8 mouse cellular contexts compared by ENCODE assay signal in genomic region chr1:85795196-85795595, GRCm38 (mm10). TPM values are rescaled to one million over a fixed set of nuclear protein-coding genes. Genes with fewer than 3 reads are reported as not detected.
DNase-seq lines count a peak whose midpoint lies in the region; ATAC-seq and TF ChIP-seq lines count a peak whose summit lies in the region.
"Had no signal": no experiment of that assay in that cellular context is flagged by ENCODE, and none has a peak within 500 bp of the region (broad histone marks: within the 10 kb centered on the region; RNA-seq: fewer than 3 reads in every experiment).

No protein-coding gene starts in this region.

- ATAC-seq in embryonic facial prominence, embryonic 12.5 days (ENCODE audit: insufficient number of reproducible peaks, insufficient read depth, low FRiP score, low TSS enrichment), result no peak
- no peak for ATAC-seq in hindbrain, postnatal 0 days
- no peak for ATAC-seq in neural tube, embryonic 15.5 days (ENCODE audit: low FRiP score)

- 71% methylated on average over 3 of the region's 3 CpGs for WGBS in embryonic facial prominence, embryonic 12.5 days
- 38% methylated on average over 3 of the region's 3 CpGs for WGBS in hindbrain, postnatal 0 days
- WGBS in neural tube, embryonic 15.5 days, result 69% methylated on average over 3 of the region's 3 CpGs

- H3K4me2 ChIP-seq in embryonic facial prominence, embryonic 12.5 days (replicated peaks), result peak overlapping the region; percentile 5; the same call in 1 of the 2 replicates
- peak overlapping the region; percentile 45 for H3K4me2 ChIP-seq in hindbrain, postnatal 0 days (ENCODE audit: low read depth, low read length)
- H3K4me2 ChIP-seq in neural tube, embryonic 15.5 days, result peak overlapping the region; percentile 39

- H3K27me3 ChIP-seq in embryonic facial prominence, embryonic 12.5 days, result no peaks in the 10 kb centered on the region
- no peaks in the 10 kb centered on the region for H3K27me3 ChIP-seq in hindbrain, postnatal 0 days (ENCODE audit: insufficient read depth, low read length)
- no peaks in the 10 kb centered on the region for H3K27me3 ChIP-seq in neural tube, embryonic 15.5 days (replicated peaks)

- H3K4me1 ChIP-seq in embryonic facial prominence, embryonic 12.5 days, result peaks cover 3% of the 10 kb centered on the region; the same call in 1 of the 2 replicates
- peaks cover 3% of the 10 kb centered on the region; the same call in 1 of the 2 replicates for H3K4me1 ChIP-seq in hindbrain, postnatal 0 days (ENCODE audit: insufficient read depth, low read length)
- peaks cover 24% of the 10 kb centered on the region for H3K4me1 ChIP-seq in neural tube, embryonic 15.5 days

- no peak for DNase-seq in layer of hippocampus, adult 2 months (ENCODE audit: low spot score in 2 of 2)
- DNase-seq in layer of hippocampus, adult 18-20 months (ENCODE audit: low spot score in 2 of 2), result no peak
- DNase-seq in hindbrain, postnatal 0 days (ENCODE audit: low spot score), result no peak
- DNase-seq in cerebellum, postnatal 36 days, result no peak
- no peak for DNase-seq in right cerebral cortex, adult 2 months (ENCODE audit: low spot score in 2 of 2)
- DNase-seq: layer of hippocampus, postnatal 36 days had no signal

- no peak for TF ChIP-seq CTCF in layer of hippocampus, adult 2 months (conservative IDR thresholded peaks at IDR 0.05)
- no peak for TF ChIP-seq CTCF in hindbrain, postnatal 0 days (IDR thresholded peaks at IDR 0.05; ENCODE audit: low read depth)

- H3K4me3 ChIP-seq in layer of hippocampus, adult 2 months, result peak overlapping the region; percentile 94
- 0 out of 2 replicates have a peak overlapping the region, but pooled peaks have one; percentile 2 for H3K4me3 ChIP-seq in embryonic facial prominence, embryonic 12.5 days
- no peak overlapping the region for H3K4me3 ChIP-seq in hindbrain, postnatal 0 days (ENCODE audit: low read length)
- peak overlapping the region; percentile 12; the same call in 1 of the 2 replicates for H3K4me3 ChIP-seq in neural tube, embryonic 15.5 days (replicated peaks)

- no peaks in the 10 kb centered on the region for H3K36me3 ChIP-seq in embryonic facial prominence, embryonic 12.5 days
- no peaks in the 10 kb centered on the region for H3K36me3 ChIP-seq in hindbrain, postnatal 0 days (ENCODE audit: insufficient read depth, low read length)
- no peaks in the 10 kb centered on the region for H3K36me3 ChIP-seq in neural tube, embryonic 15.5 days

- H3K27ac ChIP-seq in layer of hippocampus, adult 2 months, result no peak overlapping the region
- no peak overlapping the region for H3K27ac ChIP-seq in embryonic facial prominence, embryonic 12.5 days
- no peak overlapping the region for H3K27ac ChIP-seq in hindbrain, postnatal 0 days
- no peak overlapping the region for H3K27ac ChIP-seq in neural tube, embryonic 15.5 days (replicated peaks)

- H3K9ac ChIP-seq in embryonic facial prominence, embryonic 12.5 days, result no peak overlapping the region
- no peak overlapping the region for H3K9ac ChIP-seq in hindbrain, postnatal 0 days (replicated peaks; ENCODE audit: low read length)
- no peak overlapping the region for H3K9ac ChIP-seq in neural tube, embryonic 15.5 days (replicated peaks)

- H3K9me3 ChIP-seq in embryonic facial prominence, embryonic 12.5 days, result no peaks in the 10 kb centered on the region
- no peaks in the 10 kb centered on the region for H3K9me3 ChIP-seq in hindbrain, postnatal 0 days (ENCODE audit: low read length)
- no peaks in the 10 kb centered on the region for H3K9me3 ChIP-seq in neural tube, embryonic 15.5 days (replicated peaks)

RNA-seq across cellular contexts. Expression of gene Cab39, which starts 2.0 kb away (rescaled TPM):
- total RNA-seq in layer of hippocampus, adult 2 months (2021), result 100 to 1,000 TPM; 152 to 157 TPM
- total RNA-seq in layer of hippocampus, adult 18-20 months (2021), result 100 to 1,000 TPM; 146 to 163 TPM
- 44.9 and 48.7 TPM in 2 replicates for polyA plus RNA-seq in embryonic facial prominence, embryonic 12.5 days (2016; fragmentation: Nextera tagmentation; extraction: Ambion mirVana)
- 141 and 153 TPM in 2 replicates for total RNA-seq in hindbrain, postnatal 0 days (2014; rRNA removed)
- polyA plus RNA-seq in hindbrain, postnatal 0 days (2015; fragmentation: Nextera tagmentation; extraction: Ambion mirVana), result 39.9 and 41.6 TPM in 2 replicates
- 42.8 and 45.3 TPM in 2 replicates for polyA plus RNA-seq in neural tube, embryonic 15.5 days (2015; fragmentation: Nextera tagmentation; extraction: Ambion mirVana)

RNA-seq across cellular contexts. Expression of gene A630001G21Rik, which starts 16.8 kb away (rescaled TPM):
- under 1 TPM; 0.59 to 0.79 TPM for total RNA-seq in layer of hippocampus, adult 2 months (2021)
- under 1 TPM; 0.25 to 0.68 TPM for total RNA-seq in layer of hippocampus, adult 18-20 months (2021)
- polyA plus RNA-seq in embryonic facial prominence, embryonic 12.5 days (2016; fragmentation: Nextera tagmentation; extraction: Ambion mirVana), result 1.5 and 1.7 TPM in 2 replicates
- total RNA-seq in hindbrain, postnatal 0 days (2014; rRNA removed), result not detected in 2 replicates
- 0.35 and 0.36 TPM in 2 replicates for polyA plus RNA-seq in hindbrain, postnatal 0 days (2015; fragmentation: Nextera tagmentation; extraction: Ambion mirVana)
- 0.45 and 2.0 TPM in 2 replicates for polyA plus RNA-seq in neural tube, embryonic 15.5 days (2015; fragmentation: Nextera tagmentation; extraction: Ambion mirVana)
